Mouse (Mus musculus) spleen, postnatal 4 days (tissue): ENCODE data around the gene Ctnna3.
"Not testable (repeated sequence)": the region's sequence is repeated elsewhere in the genome, so short reads cannot be mapped to it uniquely, and the experiment has no call there.

Experiments
- DNase-seq, 2 experiments: peaks; one replicate each; pipeline ENCODE4 v3.0.0; 2022; ENCODE audit warnings: low spot score in 2 of 2

The Ctnna3 gene

DNA sequence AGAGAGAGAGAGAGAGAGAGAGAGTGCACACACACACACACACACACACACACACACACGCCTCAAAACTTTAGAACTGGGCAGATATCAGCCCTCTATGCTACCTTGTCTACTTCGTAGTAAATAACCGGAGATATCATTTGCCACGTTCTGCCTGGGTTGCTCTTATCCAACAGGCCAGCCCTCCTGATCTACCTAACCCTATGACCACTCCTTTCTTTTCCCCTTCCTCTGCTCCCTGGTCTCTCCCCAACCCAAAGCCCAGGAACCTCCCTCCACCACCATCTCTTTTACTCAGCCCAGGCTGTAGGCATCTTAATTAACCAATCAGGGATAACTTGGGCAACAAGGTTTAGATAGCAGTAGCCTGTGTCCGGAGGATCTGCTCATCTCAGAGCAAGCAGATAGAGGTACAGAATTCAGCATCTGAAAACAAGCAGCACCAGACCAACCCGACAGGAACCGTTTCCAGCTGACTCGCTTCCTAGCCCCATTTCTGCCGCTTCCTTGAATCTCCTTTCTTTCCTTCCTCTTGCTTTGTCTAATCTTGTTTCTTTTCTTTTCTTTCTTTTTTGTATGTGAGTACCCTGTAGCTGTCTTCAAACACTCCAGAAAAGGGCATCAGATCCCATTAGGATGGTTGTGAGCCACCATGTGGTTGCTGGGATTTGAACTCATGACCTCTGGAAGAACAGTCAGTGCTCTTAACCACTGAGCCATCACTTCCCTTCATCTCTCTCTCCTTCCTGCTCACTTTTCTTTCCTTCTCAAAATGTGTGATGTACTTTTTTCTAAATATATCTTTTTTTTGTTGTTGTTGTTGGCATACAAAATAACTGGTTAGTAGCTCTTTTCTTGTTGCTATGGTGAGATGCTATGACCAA lies 6.1 kb upstream of the Ctnna3 start:
- DNase-seq = peak; percentile 21 to 64

DNA sequence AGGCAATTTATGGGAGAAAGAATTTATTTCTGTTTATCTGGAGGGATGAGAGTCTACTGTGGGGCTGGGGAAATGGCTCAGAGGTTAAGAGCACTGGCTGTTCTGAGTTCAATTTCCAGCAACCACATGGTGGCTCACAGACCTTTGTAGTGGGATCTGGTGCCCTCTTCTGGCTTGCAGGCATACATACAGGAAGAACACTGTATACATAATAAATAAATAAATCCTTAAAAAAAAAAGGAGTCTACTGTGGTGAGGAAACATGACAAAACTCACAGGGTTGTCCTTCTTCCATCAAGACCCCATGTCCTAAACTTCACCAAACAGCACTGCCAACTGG lies 5.5 kb upstream of the Ctnna3 start:
- DNase-seq = peak; percentile 60 to 78

DNA sequence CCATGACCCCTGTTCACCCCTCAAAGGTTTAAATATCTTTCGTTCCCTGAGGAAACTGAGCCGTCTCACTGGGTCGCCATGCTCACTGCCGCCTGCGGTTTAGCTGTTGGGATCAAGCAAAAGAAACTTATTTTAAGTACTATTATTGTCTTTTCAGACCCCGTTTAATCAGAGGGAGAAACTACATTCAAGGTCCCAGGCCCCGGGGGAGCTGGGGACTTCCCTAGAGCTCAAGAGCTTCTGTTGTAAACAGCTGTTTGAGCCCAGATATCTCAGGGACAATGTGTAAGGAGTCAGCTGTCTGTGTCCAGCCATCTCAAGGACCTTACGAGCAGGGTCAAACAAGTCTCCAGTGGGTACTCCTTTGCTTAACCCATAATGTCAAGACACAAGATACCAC lies 2.8 kb upstream of the Ctnna3 start:
- DNase-seq = peak in 1 of 2 experiments; percentile 57

DNA sequence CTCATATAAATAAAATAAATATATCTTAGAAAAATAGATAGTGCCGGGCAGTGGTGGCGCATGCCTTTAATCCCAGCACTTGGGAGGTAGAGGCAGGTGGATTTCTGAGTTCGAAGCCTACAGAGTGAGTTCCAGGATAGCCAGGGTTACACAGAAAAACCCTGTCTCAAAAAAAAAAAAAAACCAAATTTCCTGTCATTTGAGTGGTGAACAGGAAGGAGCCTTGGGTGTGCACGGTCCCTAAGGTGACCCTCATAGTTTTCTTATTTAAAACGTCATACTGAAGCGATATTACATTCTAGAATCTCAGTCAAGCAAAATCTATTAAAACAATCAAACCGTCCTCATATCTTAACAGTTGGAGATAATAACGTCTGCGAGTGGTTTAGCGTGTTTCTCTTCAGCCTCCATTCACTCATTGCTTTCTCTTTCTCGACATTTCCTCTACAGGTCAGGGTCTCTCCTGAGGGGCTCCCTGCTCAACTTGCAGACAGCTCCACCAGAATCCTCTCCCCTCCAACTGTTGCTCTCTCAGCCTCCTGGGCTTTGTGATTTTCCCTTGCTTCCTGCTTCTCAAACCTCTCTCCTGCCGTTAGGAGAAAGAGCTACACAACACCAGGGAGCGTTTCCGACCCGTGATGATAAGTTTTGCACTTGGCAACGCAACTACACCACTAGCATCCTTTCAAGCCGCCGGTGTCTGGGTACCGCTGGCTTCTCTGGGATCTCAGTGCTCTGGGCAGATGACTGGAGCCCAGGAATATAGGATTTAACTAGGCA lies 1.5 kb upstream of the Ctnna3 start:
- peak; percentile 26 to 73 for DNase-seq

DNA sequence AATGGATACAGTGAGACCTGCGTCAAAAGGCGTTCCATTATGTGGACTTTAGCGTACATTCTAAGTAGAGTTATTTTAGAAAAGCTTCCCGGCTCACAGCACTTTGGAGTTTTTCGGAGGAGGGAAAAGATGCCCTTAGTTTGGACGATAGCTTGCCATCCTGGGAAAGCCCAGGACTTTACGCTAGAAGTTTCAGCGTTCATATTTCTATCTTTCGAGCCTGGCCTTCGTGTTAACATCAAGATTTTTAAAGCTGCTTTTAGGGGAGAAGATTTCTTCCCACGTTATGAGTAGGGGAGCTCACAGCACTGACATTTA lies 916 bp upstream of the Ctnna3 start:
- no peak for DNase-seq

DNA sequence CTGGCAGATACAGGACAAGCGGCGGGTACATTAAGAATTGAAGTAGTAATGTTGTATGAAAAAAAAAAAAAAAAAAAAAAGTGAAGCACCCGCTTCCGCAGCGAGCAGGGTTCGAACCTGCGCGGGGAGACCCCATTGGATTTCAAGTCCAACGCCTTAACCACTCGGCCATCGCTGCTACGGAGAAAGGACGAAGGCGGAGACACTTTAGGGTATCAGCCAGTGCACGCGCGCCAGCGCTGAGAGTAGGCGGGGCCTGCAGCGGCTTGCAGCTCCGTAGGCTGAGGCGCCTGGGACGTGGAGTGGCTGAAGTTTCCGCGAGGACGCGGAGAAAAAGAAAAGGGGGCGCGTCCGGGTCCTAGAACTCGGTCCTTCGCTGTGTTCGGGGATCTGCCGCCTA lies 518 bp upstream of the Ctnna3 start:
- DNase-seq = peak; percentile 99 to 100

DNA sequence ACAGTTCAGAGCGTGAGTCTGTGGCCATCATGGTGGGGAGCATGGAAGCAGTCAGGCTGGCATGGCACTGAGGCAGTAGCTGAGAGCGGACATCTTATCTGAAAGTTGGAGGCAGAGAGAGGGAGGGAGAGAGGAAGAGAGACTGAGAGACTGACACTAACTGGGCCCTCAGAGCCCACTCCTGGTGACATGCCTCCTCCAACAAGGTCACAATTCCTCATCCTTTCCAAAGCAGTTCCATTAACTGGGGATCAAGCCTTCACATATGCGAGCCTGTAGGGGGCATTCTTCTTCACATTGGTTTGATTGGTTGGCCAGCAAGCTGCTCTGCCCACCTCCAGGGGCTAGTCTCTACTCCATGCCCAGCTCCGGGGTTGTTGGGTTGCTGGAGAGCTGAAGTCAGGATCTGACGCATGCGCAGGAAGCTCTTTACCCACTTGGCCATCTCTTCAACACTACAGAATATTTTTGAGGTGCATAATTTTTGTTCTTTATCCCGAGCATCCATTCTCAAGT lies 1.4 kb downstream of the Ctnna3 start:
- DNase-seq = peak in 1 of 2 experiments; percentile 57

DNA sequence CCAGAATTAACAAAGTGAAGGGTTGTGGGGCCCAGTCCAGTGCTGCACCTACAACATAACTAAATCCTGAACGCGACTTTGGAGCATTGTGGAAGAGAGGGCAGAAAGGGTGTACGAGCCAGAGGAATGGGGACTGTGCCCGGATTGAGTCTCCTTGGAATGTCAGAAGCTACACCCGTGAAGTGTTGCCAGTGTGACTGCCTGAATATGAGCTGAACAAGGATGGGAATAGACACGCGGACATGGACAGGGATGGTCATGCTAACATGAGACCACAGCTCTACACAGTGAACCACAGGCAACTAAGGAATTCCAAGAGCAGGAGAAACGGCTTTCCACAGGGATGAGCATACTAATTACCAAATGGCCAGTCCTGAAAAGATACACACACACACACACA lies 2.2 kb downstream of the Ctnna3 start:
- DNase-seq = peak in 1 of 2 experiments; percentile 46

DNA sequence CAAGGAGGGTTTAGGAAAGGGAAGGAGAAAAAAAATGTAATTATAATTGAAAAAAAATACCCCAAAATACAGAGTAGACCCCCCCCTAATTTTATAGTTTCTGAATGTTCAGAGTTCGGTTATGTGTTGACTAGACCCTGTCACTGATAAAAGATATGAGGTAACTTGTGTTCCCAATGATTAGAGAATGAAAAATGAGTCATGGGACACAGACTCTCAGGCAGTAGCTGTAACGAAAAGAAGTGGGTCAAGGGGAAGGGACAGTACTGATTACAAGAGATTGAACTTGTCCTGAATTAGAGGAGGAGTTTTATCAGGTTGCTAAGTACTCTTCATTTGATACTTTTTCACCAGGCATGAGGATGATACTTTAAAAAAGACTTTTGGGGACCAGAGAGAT lies 3.0 kb downstream of the Ctnna3 start:
- DNase-seq = no peak

DNA sequence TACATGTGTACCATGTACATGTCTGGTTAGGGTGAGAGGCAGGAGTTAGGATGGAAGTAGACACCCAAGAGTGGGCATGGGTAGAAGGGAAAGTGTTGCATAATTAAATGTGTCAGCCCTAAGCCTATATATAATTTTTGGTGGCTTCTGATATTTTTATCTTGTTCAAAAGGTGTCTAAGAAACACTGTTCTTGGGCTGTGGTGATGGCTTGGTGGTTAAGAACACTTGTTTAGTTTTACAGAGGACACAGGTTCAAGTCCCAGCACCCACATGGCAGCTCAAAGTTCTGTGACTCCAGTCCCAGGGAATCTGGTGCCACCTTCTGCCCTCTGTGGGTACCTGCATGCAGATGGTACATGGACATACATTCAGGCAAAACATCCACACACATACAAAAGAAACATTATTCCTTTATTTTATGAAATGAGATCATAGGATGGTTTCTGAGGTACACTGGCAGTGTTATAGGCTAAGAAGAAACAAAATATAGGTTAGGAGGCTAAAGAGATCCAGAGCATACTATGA lies 8.9 kb downstream of the Ctnna3 start:
- peak in 1 of 2 experiments; percentile 42 for DNase-seq

DNA sequence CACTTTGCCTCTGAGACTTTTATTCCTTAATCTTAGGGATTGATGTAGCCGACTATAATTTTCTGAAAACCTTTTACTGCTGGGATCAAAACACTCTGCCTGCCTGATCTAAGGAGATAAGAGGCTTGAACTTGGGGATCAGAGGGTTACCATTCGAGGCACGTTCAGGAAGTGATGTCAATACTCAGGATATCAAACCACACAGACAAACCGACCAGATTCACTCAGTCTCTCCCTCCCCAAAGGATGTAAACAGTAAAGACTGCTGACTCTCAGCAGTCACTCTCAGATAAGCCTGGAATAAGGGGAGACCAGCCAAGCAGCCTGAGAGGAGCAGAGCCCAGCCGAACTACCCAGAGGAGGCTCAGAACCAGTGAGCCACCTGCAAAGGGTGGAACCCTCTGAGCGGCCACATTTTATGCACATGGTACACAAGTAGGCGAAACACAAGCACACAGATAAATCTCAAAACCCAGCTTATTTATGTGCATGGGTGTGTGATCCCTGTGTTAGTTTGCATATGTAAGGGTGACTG lies 9.9 kb downstream of the Ctnna3 start:
- peak in 1 of 2 experiments; percentile 41 for DNase-seq

DNA sequence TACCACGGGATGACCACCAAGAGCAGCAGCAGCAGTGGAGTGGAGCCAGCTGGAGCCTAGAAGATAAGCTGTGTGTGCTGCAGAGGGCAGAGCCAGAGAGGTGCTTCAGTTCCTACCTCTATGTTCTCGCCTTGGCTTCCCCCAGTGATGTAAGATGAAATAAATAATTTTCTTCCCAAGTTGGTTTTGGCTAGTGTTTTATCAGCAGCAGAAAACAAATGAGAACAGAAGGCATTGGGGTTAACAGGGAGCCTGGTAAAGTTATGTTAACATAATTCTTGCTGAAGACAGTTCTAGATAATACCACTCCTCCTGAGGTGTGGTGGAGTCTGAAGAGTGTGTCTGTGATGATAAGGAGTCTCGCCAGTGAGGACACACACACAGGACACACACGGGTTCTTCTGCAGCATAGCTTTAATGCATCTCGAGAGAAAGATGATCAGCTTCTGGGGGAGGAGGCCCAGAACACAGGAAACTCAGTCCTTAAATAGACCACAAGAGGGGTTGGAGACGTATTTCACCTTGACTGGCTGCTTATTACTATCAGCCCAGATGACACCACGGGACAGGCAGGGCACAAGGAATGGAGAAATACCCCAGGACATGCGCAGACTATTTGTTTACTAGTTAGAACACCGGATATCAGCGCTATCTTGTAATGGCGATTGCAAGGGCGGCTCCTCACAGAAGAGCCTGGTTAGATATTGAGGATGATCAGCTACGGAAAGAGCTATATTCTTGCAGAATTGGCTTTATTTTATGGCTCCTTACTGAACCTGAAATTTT lies 14.9 kb downstream of the Ctnna3 start:
- not testable (repeated sequence) for DNase-seq

DNA sequence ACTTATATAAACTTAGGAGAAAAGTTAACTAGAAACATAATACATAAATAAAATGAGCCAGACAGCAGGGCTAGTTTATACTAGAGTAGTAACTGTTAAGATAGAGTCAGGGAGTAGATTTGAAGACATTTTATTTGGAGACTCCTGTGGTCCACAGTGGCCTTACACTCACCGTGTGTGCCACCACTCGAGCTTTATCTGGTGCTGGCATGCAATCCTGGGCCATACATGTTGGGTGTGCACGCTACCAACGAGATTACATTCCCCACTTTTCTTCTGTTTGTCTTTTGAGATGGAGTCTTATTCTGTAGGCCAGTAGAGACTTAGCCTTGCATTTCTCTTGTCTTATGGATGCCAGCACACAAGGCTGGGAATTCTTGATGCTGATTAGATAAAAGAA lies 24.0 kb downstream of the Ctnna3 start:
- DNase-seq = no peak

DNA sequence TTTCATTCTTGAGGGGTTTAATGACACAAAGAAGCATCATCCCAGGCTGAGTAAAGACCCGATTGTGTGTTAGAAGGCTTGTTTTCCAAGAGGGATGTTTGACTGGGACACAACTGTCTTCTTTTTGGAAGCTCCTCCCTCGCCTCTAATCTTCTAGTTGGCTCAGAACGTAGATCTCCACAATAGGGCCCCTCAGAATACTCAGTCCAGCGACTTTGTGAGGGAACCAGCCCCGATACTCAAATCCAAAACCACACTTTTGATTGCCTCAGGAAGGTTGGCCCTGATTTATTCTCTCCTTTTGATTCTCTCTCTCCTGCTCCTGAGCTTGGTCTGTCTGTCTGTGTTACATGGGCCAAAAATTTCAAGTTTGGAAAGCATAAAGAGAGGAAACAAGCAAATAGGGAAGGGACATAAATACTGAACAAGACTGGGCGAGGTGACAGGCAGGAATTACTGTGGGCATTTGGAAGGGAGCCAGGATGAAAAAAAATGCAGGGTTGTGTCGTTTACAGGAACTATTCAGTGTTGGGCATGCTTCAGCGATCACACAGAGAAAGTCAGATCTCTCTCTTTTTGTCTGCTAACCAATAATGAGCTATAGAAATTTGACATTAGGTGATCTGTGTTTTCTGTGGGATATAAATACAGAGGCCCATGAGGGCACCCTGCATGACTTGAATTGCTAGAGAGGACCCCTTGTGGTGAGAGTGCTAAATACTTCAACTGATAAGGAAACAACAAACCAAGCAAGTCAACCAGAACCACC lies 25.4 kb downstream of the Ctnna3 start:
- DNase-seq = no peak

DNA sequence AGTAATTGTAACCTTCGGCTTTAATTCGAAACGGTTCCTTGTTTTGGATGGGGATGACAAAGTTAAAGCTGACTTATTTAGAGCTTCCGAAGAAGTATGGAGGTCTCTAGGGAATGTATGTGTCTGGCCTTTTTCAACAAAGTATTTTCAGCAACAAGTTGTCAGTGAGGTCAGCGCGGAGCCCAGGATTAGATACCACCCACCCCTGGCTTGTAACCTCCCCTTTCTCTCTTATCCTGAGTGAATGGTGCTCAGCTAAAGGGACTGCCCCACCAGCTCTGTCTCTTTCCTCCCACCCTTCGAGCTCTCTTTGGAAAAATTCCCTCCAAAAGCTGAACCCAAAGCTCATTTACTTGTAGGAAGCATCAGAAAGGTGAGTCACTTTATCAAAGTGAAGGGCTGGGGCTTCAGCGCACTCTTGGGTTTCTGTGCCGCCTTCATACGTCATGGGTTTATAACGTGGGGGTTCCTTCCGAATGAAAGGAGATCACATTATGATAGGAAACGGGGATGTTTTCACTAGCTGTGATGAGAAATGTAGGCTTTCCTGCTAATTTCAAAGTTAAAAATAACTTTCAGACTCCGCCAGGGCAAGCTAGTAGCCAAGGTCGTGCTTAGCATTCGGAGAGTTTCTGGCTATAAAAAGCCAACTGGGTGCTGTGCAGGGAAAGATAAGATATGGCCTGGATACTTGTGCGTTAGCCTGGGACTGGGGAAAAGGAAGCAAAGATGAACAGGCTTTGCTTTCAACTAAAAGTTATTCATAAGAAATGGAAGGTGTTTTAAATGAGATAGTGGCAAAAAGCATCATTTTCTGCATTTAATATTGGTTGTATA lies 27.6 kb downstream of the Ctnna3 start:
- DNase-seq = no peak

DNA sequence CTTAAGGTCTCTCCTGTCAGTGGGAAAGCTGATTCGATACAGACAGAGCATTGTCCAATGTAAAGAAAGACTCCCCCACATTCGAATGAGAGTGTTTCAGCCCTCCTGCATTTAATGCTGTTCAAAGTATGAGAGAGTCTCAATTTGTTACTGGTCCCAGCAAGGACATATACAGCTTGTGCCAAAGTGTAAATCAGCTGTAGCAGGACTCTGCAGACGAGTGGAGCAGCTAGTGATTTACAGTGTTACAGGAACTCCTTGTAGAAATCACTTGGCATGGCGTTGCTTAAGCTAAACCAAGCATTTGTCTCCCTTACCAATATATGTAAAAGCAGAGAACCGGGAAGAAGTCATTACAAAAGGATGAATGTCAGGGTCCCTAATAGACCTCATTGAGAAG lies 31.0 kb downstream of the Ctnna3 start:
- no peak for DNase-seq

DNA sequence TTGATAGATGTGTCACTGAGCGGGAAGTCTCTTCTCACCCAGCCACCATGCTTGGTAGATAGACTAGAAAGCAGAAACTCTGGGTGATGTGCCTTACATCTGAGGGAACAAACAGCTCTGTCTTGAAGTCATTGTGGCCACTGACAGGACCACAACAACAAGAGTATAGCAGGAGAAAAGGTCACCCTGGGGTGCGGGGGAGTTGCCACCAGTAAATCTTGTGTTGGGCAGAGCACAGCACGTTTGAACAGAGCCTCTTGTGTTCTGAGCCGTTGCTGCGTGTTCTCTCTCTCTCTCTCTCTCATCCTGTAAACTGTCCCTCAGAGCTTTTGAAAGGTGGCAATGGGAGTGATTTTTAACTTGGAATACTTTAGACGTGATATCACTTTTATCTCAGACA lies 42.6 kb downstream of the Ctnna3 start:
- no peak for DNase-seq

DNA sequence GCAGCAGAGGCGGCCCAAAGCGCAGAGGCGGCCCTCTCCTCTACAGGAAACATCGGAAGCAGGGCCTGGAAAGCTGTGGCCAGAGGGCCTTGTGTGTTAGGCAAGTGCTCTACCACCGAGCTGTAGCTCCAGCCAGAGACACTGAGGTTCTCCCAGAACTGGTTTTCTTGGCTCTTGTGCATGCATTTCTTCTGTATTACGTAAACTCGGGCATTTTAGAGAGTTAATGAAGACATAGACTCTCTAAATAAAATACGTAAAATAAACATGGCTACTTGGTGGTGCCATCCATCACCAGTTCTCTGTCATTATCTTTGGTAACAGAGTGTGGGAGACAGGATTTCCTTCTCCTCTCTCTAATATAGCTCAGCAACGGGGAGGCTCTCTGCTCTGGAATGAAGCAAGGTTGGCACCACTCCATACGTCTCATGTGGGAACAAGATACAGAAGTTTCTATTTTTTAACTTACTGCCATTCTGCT lies 46.3 kb downstream of the Ctnna3 start:
- DNase-seq = no peak

DNA sequence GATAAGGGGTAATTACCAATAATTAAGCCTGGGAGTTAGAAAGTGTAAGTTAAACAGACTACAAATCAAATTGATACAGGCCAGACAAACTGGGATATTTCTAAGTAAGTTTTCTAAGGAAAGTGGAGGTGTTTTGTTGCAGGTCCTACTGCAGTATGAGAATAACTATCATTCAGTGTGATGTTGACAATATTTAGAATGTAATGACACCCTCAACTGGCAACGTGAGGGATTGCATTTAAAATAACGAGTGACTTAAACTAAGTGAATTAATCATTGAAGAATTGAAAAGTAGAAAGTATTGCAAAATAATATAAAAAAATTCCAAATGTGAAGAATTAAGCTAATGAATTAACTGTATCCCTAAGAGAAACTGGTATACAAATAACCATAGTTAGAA lies 49.0 kb downstream of the Ctnna3 start:
- no peak for DNase-seq

DNA sequence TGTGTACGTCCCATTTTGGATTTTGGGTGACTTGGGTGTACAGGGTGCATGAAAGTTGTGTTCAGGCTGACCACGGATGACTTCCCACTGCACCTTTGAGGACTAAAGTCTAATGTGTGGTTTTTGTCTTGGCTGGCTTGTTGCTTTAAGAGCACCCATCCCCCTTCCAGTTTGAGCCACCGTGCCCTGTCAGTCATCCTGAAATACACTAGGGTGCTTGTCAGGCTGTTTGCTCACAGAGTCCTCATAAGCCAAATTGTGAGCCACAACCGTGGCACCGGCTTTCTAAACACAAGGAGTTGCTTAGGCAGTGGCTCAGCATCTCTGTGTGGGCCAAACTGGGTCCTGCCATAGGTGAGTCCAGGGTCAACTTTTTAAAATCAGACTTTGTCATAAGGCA lies 50.2 kb downstream of the Ctnna3 start:
- no peak for DNase-seq
